Mouse (Mus musculus): ENCODE results near the gene Ppcs. TPM values are rescaled to one million over a fixed set of nuclear protein-coding genes. Genes with fewer than 3 reads are reported as not detected.

The Ppcs gene
- polyA plus RNA-seq, 1 experiment from 2014 or later: 29.7 TPM

DNA sequence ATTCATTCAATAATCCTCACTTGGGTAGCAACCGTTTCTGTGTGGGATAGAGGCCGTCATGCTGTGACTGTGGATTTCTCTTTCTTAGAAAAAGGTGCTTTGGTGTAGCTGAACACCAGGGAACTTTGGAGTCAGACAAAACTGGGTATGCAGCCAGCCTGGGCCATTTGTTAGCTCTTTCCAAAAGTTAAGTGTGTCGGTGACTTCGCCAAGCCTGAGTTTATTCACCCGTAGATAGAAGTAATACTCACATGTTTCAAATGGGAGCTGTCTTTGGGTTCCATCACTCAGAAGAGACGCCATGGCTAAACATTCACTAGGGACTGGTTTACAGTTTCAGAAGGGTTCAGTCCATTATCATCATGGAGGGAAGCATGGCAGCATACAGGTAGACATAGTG, 25.0 kb upstream of the Ppcs start:
- Histone ChIP-seq H3K4me1 (replicated peaks) (peaks cover 12% of the 10 kb centered on the region), H3K36me3 (no peaks in the 10 kb centered on the region), H3K27ac (no peak overlapping the region), H3K9me3 (no peaks in the 10 kb centered on the region), H3K4me3 (no peak overlapping the region), H3K27me3 (ENCODE audit: insufficient read depth, poor library complexity, severe bottlenecking) (no peaks in the 10 kb centered on the region)
- WGBS: 92% methylated on average over 6 of the region's 6 CpGs
- DNase-seq (ENCODE audit: low spot score): no peak

DNA sequence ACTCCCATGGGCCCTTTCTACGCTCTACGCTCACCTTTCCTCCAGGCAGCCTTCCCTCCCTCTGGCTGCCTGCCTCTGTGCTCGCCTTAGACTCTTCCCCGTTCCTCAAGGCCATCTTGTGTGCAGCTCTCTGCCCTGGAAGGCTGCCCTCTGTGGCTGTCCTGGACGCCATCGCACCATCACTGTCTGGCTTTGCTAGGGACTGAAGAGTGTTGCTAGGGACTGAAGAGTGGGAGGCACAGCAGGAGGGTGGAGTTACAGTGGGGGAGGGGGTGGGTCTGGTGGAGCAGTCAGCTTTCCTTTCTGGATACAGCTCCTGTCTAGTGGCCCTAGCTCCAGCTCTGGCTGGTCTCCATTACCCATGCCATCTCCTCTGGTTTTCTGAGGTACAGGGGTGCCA, 20.3 kb upstream of the Ppcs start:
- Histone ChIP-seq H3K9me3 (no peaks in the 10 kb centered on the region), H3K36me3 (no peaks in the 10 kb centered on the region), H3K4me1 (replicated peaks) (peaks cover 13% of the 10 kb centered on the region), H3K27ac (peak overlapping the region; percentile 73), H3K4me3 (no peak overlapping the region), H3K27me3 (ENCODE audit: insufficient read depth, poor library complexity, severe bottlenecking) (no peaks in the 10 kb centered on the region)
- WGBS: 42% methylated on average over 6 of the region's 6 CpGs
- DNase-seq (ENCODE audit: low spot score): no peak

DNA sequence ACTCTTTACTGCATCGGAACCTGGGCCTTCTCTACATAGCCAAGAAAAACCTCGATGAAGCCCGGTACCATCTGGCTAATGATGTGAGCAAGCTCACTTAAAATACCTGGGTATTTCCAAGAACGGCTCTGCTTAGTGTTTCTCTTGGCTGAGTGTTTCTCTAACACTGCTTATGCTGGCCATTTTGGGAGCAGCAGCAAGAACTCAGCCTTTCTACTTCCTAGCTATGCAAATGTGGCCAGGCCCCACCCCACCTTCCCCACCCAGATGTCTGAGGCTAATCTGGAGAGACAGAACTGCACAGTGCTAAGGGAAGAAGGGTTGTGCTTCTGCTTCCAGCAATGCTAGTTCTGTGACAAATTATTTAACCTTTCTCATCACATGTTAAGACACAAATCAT, 19.6 kb upstream of the Ppcs start:
- 96% methylated on average over 4 of the region's 4 CpGs for WGBS
- Histone ChIP-seq H3K4me3 (no peak overlapping the region), H3K36me3 (no peaks in the 10 kb centered on the region), H3K27ac (no peak overlapping the region), H3K27me3 (ENCODE audit: insufficient read depth, poor library complexity, severe bottlenecking) (no peaks in the 10 kb centered on the region), H3K4me1 (replicated peaks) (peaks cover 13% of the 10 kb centered on the region), H3K9me3 (no peaks in the 10 kb centered on the region)
- no peak for DNase-seq (ENCODE audit: low spot score)

DNA sequence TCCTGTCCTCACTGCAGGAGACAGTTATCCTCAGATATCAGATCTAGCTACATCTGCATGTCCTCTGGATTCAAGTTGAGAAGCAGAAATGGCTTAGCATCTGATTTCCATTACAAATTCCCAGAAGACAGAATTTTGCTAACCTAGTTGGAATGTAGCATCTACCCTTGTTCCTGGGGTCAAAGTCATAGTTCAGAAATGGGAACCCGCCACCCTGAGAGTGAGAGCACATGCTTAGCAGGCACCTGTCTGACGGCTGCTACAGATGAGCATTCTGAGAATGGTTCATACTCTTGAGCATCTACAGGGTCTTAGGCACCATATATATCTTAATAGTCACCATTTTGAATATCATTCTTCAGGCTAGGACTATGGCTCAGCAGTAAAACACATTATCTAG, 15.7 kb upstream of the Ppcs start:
- Histone ChIP-seq H3K4me3 (no peak overlapping the region), H3K9me3 (peaks cover 6% of the 10 kb centered on the region), H3K36me3 (no peaks in the 10 kb centered on the region), H3K27me3 (ENCODE audit: insufficient read depth, poor library complexity, severe bottlenecking) (no peaks in the 10 kb centered on the region), H3K27ac (no peak overlapping the region), H3K4me1 (replicated peaks) (peaks cover 6% of the 10 kb centered on the region)
- no peak for DNase-seq (ENCODE audit: low spot score)
- WGBS: 92% methylated on average over 2 of the region's 2 CpGs

DNA sequence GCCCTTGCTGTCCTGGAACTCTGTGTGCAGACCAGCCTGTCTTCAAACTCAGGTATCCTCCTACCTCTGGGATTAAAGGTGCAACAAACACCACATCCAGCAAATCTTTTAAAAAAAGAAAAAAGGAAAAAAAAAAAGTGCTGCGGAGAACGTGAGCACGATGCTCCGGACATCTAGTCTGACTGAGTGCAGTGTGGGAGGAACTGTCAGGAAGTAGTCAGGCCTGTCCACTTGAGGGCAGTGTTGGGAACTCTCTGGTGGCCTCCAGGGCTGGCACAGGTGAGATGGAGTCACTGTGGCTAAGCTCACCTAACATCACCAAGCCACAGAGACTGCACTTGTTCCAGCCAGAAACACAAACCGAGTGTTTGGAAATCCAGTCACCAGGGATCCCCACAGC, 8.5 kb upstream of the Ppcs start:
- Histone ChIP-seq H3K4me3 (no peak overlapping the region), H3K27ac (no peak overlapping the region), H3K27me3 (ENCODE audit: insufficient read depth, poor library complexity, severe bottlenecking) (peaks cover 7% of the 10 kb centered on the region; the same call in 1 of the 2 replicates), H3K9me3 (peaks cover 2% of the 10 kb centered on the region), H3K36me3 (no peaks in the 10 kb centered on the region), H3K4me1 (replicated peaks) (no peaks in the 10 kb centered on the region)
- WGBS: 35% methylated on average over 5 of the region's 5 CpGs
- peak; percentile 24 for DNase-seq (ENCODE audit: low spot score)

DNA sequence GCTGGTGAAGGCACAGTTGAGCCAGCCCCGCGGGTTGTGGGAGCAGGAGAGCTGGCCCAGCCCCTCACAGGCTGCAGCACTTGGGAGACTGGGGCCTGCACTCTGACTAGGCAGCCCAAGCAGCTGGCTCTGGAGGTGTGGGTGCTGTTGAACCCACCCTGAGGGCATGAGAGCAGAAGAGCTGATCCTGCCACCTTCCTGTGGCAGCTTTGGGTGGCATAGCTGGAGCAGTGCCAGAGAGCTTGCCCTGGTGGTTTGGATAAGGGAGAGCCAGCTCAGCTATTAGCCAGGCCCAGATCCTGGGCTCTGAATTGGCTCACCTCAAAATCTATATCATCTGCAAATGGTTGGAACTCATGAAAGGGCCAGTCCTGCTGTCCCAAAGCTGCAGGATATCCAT, 5.5 kb upstream of the Ppcs start:
- no peak for DNase-seq (ENCODE audit: low spot score)
- H3K36me3 ChIP-seq: no peaks in the 10 kb centered on the region
- H3K27ac ChIP-seq: no peak overlapping the region
- no peak overlapping the region for H3K4me3 ChIP-seq
- peaks cover 31% of the 10 kb centered on the region for H3K27me3 ChIP-seq (ENCODE audit: insufficient read depth, poor library complexity, severe bottlenecking)
- H3K4me1 ChIP-seq (replicated peaks): peaks cover 10% of the 10 kb centered on the region
- WGBS: 54% methylated on average over 2 of the region's 2 CpGs
- H3K9me3 ChIP-seq: no peaks in the 10 kb centered on the region

DNA sequence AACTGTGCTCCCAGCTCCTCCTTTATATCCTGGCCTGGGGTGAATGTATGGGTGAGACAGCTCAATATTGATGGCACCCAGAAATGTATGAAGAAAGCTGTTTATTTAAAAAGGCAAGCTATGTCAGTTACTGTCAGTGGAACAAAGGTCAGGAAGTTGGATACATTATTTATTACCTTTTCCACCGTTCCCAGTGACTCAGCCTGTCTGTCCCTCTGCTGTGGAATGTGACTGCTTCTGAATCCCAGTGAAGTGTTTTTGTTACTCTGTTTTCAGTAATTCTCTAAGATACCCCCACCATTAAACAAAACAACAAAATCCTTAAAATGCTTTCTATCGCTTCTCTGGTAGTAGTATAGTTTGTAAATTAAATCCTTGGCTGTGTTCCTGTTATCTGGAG, 3.4 kb upstream of the Ppcs start:
- Histone ChIP-seq H3K36me3 (no peaks in the 10 kb centered on the region), H3K27me3 (ENCODE audit: insufficient read depth, poor library complexity, severe bottlenecking) (peaks cover 31% of the 10 kb centered on the region), H3K9me3 (no peaks in the 10 kb centered on the region), H3K27ac (no peak overlapping the region), H3K4me3 (no peak overlapping the region), H3K4me1 (replicated peaks) (peaks cover 22% of the 10 kb centered on the region)
- WGBS: 72% methylated on average over 2 of the region's 2 CpGs
- no peak for DNase-seq (ENCODE audit: low spot score)

DNA sequence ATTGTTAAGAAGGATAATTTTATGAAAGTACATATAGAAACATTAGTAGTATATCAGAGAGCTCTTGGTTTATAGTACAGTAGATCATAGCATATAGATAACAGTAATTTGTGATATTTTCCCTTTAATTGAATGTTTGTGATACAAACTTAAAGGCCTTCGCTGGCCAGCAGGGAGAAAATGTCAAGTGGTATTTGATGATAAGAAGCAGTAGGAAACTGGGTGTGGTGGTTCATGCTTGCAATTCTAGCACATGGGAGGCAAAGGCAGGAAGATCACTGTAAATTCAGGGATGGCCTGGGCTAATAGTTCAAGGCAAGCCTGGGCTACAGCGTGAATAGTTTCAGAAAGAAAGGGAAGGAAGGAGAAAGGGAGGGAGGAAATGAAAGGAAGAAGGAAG, 2.9 kb upstream of the Ppcs start:
- 93% methylated on average over 2 of the region's 2 CpGs for WGBS

DNA sequence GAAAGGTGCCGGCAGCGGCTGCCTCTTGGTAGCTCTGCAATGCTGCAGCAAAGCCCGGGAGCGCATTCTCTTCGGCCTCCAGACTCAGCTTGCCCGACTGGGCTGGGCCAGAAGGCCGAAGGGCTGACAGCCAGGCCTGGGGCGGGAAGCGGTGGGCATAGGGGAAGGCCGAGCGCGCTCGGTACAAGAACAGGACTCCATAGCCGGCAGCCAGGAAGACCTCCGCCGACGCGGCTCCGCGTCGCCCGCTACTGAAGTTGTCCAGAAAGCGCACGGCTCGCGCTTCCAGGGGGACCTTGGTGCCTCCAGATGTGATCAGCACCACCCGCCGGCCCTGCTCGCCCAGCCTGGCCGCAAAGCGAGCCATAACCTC, 313 bp downstream of the Ppcs start:
- Histone ChIP-seq H3K27me3 (ENCODE audit: insufficient read depth, poor library complexity, severe bottlenecking) (peaks cover 28% of the 10 kb centered on the region), H3K4me3 (peak overlapping the region; percentile 75), H3K27ac (peak overlapping the region; percentile 90), H3K9me3 (no peaks in the 10 kb centered on the region), H3K4me1 (replicated peaks) (peaks cover 22% of the 10 kb centered on the region), H3K36me3 (peaks cover 16% of the 10 kb centered on the region; the same call in 1 of the 2 replicates)
- DNase-seq (ENCODE audit: low spot score): no peak
- WGBS: under 1% methylated on average over 31 of the region's 31 CpGs

More for the DNA sequence above, 2.9 kb upstream of the Ppcs start:
- no peak for DNase-seq (ENCODE audit: low spot score)
- Histone ChIP-seq H3K4me1 (replicated peaks) (peaks cover 22% of the 10 kb centered on the region), H3K36me3 (peaks cover 4% of the 10 kb centered on the region; the same call in 1 of the 2 replicates), H3K27me3 (ENCODE audit: insufficient read depth, poor library complexity, severe bottlenecking) (peaks cover 31% of the 10 kb centered on the region), H3K27ac (no peak overlapping the region), H3K9me3 (no peaks in the 10 kb centered on the region), H3K4me3 (no peak overlapping the region)

DNA sequence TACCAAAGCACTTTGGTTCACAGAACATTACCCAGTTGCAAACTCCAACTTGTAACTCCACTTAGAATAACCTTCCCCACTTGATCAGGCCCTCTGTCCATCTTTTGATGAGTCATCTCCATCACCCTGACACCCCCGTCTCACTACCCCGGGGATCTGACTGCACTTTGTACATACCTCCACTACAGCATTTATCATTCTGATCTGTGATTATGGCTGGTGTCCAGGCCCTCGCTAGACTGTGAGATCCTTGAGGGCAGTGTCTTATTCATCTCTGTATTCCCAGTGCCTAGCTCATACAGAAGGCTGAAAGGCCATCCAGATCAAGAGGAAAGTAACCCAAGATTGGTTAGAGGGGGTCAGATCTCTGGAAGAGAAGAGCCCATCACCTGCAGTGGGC, 1.0 kb downstream of the Ppcs start:
- Histone ChIP-seq H3K27ac (no peak overlapping the region), H3K9me3 (no peaks in the 10 kb centered on the region), H3K4me3 (peak overlapping the region; percentile 75), H3K36me3 (peaks cover 16% of the 10 kb centered on the region; the same call in 1 of the 2 replicates), H3K27me3 (ENCODE audit: insufficient read depth, poor library complexity, severe bottlenecking) (peaks cover 28% of the 10 kb centered on the region), H3K4me1 (replicated peaks) (peaks cover 22% of the 10 kb centered on the region)
- no peak for DNase-seq (ENCODE audit: low spot score)
- WGBS: 82% methylated on average over 3 of the region's 3 CpGs

DNA sequence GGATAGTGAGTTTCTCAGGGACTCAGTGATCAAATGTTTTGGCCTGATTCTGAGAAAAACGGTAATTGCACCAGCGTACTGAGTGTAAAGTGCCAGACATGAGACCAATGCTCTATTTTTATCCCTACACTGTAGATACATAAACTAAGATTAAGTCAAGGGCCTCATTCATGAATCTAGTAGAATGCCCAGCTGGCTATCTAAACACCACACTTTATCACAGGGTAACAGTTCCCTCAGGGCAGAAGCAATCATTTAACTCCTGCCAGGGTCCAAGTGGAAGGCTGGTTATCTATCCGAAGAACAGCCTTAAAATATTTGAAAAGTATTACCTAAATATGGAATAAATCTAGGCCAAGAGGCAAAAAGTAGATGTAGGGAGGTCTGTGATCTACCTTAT, 4.3 kb downstream of the Ppcs start:
- Histone ChIP-seq H3K4me3 (no peak overlapping the region), H3K4me1 (replicated peaks) (peaks cover 29% of the 10 kb centered on the region), H3K36me3 (peaks cover 16% of the 10 kb centered on the region; the same call in 1 of the 2 replicates), H3K9me3 (no peaks in the 10 kb centered on the region), H3K27me3 (ENCODE audit: insufficient read depth, poor library complexity, severe bottlenecking) (peaks cover 7% of the 10 kb centered on the region), H3K27ac (no peak overlapping the region)
- no peak for DNase-seq (ENCODE audit: low spot score)
- 90% methylated on average over 3 of the region's 3 CpGs for WGBS

DNA sequence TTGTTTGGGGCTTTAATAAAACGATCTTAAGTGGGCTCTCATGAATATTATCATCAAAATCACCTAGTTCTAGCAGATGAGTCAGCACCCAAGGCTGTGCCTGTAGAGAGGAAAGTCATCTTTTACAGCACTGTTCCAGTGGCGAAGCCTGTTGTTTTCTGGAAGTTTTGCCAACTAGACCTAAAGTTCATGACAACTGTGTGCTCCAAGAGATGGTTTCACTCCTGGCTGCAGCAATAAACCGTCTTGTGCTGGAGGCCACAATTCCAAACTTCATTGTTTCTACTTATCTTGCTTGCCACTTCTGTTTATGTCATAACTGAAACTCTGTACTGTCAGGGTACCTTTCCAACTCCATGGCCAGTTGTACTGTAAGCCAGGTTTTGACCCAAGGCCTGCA, 5.0 kb downstream of the Ppcs start:
- no peak for DNase-seq (ENCODE audit: low spot score)
- Histone ChIP-seq H3K9me3 (no peaks in the 10 kb centered on the region), H3K36me3 (peaks cover 16% of the 10 kb centered on the region; the same call in 1 of the 2 replicates), H3K4me3 (no peak overlapping the region), H3K27ac (no peak overlapping the region), H3K27me3 (ENCODE audit: insufficient read depth, poor library complexity, severe bottlenecking) (peaks cover 7% of the 10 kb centered on the region), H3K4me1 (replicated peaks) (peaks cover 26% of the 10 kb centered on the region)
- WGBS: 80% methylated on average over 3 of the region's 3 CpGs

DNA sequence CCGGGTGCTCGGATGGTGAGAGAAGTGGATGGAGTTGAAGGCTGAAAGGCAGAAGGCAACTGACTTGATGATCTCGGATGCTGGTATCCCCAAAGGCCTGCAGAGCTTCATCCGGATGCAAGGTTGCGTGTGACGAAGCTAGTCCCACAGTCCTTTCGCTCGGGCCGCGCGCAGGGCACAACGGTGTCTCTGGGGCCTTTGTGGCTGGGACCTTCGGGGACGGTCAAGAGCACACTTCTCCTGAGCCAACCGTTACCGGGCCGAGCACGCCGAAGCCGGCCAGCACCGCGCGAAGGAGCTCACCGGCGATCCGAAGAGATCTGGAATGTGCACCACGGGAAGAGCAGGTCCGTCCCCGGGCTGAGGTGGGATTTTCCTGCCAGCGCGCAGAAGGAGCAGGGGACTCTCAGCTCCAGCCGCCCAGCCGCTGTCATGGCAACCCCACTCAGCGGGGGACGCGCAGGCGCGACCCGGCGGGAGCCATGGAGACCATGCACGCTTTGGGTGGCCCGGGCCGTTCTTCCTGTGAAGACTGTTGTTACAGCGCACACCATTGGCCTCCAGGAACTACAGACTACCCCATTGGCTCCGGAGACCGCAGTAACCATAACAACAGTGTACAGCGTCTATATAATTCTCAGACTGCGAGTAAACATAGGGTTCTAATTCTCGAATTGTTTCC, 7.0 kb downstream of the Ppcs start, which contains the start of gene Ccdc30:
Gene Ccdc30 (minus strand): TSS at position 450 of the 682 bp plus-strand sequence.
- peaks cover 15% of the 10 kb centered on the region for H3K4me1 ChIP-seq (replicated peaks)
- under 1% methylated on average over 49 of the region's 49 CpGs for WGBS
- H3K4me3 ChIP-seq: peak within 1 kb of the TSS; percentile 71
- H3K36me3 ChIP-seq: peaks cover 13% of the 10 kb centered on the region; the same call in 1 of the 2 replicates
- H3K9me3 ChIP-seq: no peaks in the 10 kb centered on the region
- H3K27me3 ChIP-seq (ENCODE audit: insufficient read depth, poor library complexity, severe bottlenecking): peaks cover 7% of the 10 kb centered on the region
- H3K27ac ChIP-seq: peak within 1 kb of the TSS; percentile 87
- DNase-seq (ENCODE audit: low spot score): peak; percentile 99

Measured in hindbrain, embryonic 10.5 days (tissue).